Mouse (Mus musculus) forebrain, embryonic 12.5 days (tissue): Measurements from ENCODE around the gene Lbhd2. TPM values are rescaled to one million over a fixed set of nuclear protein-coding genes. Genes with fewer than 3 reads are reported as not detected.

Experiments used
- ATAC-seq: fragments of 200-750 bp; cut with Nextera tagmentation; 2 replicates; pipeline ENCODE4 v1.8.0; 2017; ENCODE audit warnings: moderate TSS enrichment; ENCODE audit not compliant: low FRiP score
- H3K27ac ChIP-seq: fragments of 300-500 bp; sonication (generic); 2 replicates; pipeline ENCODE4 v1.5.1; 2016; ENCODE audit warnings: mild to moderate bottlenecking
- H3K27me3 ChIP-seq: fragments of 300-500 bp; sonication (generic); 2 replicates; pipeline ENCODE4 v1.6.1; 2016; ENCODE audit warnings: mild to moderate bottlenecking
- H3K36me3 ChIP-seq: fragments of 300-500 bp; sonication (generic); replicated peaks from 2 replicates; pipeline ENCODE4 v1.6.1; 2016; ENCODE audit warnings: mild to moderate bottlenecking
- H3K4me1 ChIP-seq: fragments of 300-500 bp; sonication (generic); 2 replicates; pipeline ENCODE4 v1.6.1; 2016
- H3K4me2 ChIP-seq: fragments of 300-500 bp; sonication (generic); 2 replicates; pipeline ENCODE4 v1.6.1; 2016; ENCODE audit warnings: mild to moderate bottlenecking, moderate library complexity
- H3K4me3 ChIP-seq: fragments of 300-500 bp; sonication (generic); replicated peaks from 2 replicates; pipeline ENCODE4 v1.5.1; 2016; ENCODE audit warnings: mild to moderate bottlenecking
- H3K9ac ChIP-seq: fragments of 300-500 bp; sonication (generic); 2 replicates; pipeline ENCODE4 v1.6.1; 2016; ENCODE audit warnings: mild to moderate bottlenecking
- H3K9me3 ChIP-seq: fragments of 300-500 bp; sonication (generic); 2 replicates; pipeline ENCODE4 v1.6.1; 2016
- WGBS: fragments of 180-500 bp; shearing (Covaris S2); methylation state at CpG from one replicate; pipeline ENCODE4 v1.1.7; 2016; 5-methylcytosine and 5-hydroxymethylcytosine counted together
- polyA plus RNA-seq: library from polyadenylated mRNA; unstranded; fragments of >200 nt; fragmentation: Nextera tagmentation; extraction: Ambion mirVana; gene quantifications from 2 replicates; pipeline ENCODE4 v1.2.1, GENCODE M21; 2016

Gene Lbhd2
- polyA plus RNA-seq, 1 experiment from 2014 or later: 0.51 TPM

GRCm38 (mm10) chr12:111446745-111447144, 40.1 kb downstream of the Lbhd2 start:
- H3K9ac ChIP-seq: no peak overlapping the region
- H3K27me3 ChIP-seq: peaks cover 100% of the 10 kb centered on the region
- no peak overlapping the region for H3K4me2 ChIP-seq
- no peak for ATAC-seq
- no peaks in the 10 kb centered on the region for H3K9me3 ChIP-seq
- no peak overlapping the region for H3K4me3 ChIP-seq
- no peaks in the 10 kb centered on the region for H3K36me3 ChIP-seq
- H3K27ac ChIP-seq: no peak overlapping the region
- H3K4me1 ChIP-seq: peaks cover 24% of the 10 kb centered on the region
- 12% methylated on average over 5 of the region's 5 CpGs for WGBS

- ATAC-seq: no peak
- H3K27me3 ChIP-seq: peaks cover 100% of the 10 kb centered on the region
- no peak overlapping the region for H3K27ac ChIP-seq
- 8% methylated on average over 9 of the region's 9 CpGs for WGBS
- no peaks in the 10 kb centered on the region for H3K36me3 ChIP-seq
- H3K4me3 ChIP-seq: no peak overlapping the region
- peaks cover 18% of the 10 kb centered on the region for H3K4me1 ChIP-seq
- H3K9ac ChIP-seq: no peak overlapping the region
- H3K4me2 ChIP-seq: no peak overlapping the region
- H3K9me3 ChIP-seq: no peaks in the 10 kb centered on the region
These were observed 40.7 kb downstream of the Lbhd2 start for GRCm38 (mm10) chr12:111447350-111447749.

- no peaks in the 10 kb centered on the region for H3K36me3 ChIP-seq
- WGBS: 12% methylated on average over 22 of the region's 22 CpGs
- peaks cover 94% of the 10 kb centered on the region for H3K27me3 ChIP-seq
- ATAC-seq: no peak
- peaks cover 10% of the 10 kb centered on the region for H3K4me1 ChIP-seq
- no peak overlapping the region for H3K27ac ChIP-seq
- H3K4me3 ChIP-seq: no peak overlapping the region
- H3K9ac ChIP-seq: no peak overlapping the region
- H3K4me2 ChIP-seq: no peak overlapping the region
- H3K9me3 ChIP-seq: no peaks in the 10 kb centered on the region
These were observed 41.5 kb downstream of the Lbhd2 start for GRCm38 (mm10) chr12:111447898-111448760.

GRCm38 (mm10) chr12:111448931-111449705, 42.5 kb downstream of the Lbhd2 start:
- no peaks in the 10 kb centered on the region for H3K9me3 ChIP-seq
- peaks cover 10% of the 10 kb centered on the region for H3K4me1 ChIP-seq
- no peak overlapping the region for H3K4me3 ChIP-seq
- 16% methylated on average over 13 of the region's 14 CpGs for WGBS
- H3K36me3 ChIP-seq: no peaks in the 10 kb centered on the region
- H3K4me2 ChIP-seq: no peak overlapping the region
- peaks cover 93% of the 10 kb centered on the region for H3K27me3 ChIP-seq
- H3K9ac ChIP-seq: no peak overlapping the region
- H3K27ac ChIP-seq: no peak overlapping the region
- no peak for ATAC-seq

GRCm38 (mm10) chr12:111450359-111450758, 43.8 kb downstream of the Lbhd2 start:
- Histone ChIP-seq H3K4me1 (peaks cover 10% of the 10 kb centered on the region), H3K27me3 (peaks cover 85% of the 10 kb centered on the region), H3K9me3 (no peaks in the 10 kb centered on the region), H3K36me3 (no peaks in the 10 kb centered on the region), H3K27ac (no peak overlapping the region), H3K4me2 (no peak overlapping the region), H3K9ac (no peak overlapping the region), H3K4me3 (no peak overlapping the region)
- ATAC-seq: no peak
- WGBS: 40% methylated on average over 6 of the region's 6 CpGs

- no peak overlapping the region for H3K9ac ChIP-seq
- H3K9me3 ChIP-seq: no peaks in the 10 kb centered on the region
- no peak for ATAC-seq
- H3K4me2 ChIP-seq: no peak overlapping the region
- no peak overlapping the region for H3K4me3 ChIP-seq
- peaks cover 85% of the 10 kb centered on the region for H3K27me3 ChIP-seq
- 82% methylated on average over 7 of the region's 7 CpGs for WGBS
- peaks cover 2% of the 10 kb centered on the region; the same call in 1 of the 2 replicates for H3K4me1 ChIP-seq
- H3K27ac ChIP-seq: no peak overlapping the region
- H3K36me3 ChIP-seq: no peaks in the 10 kb centered on the region
These were observed 45.0 kb downstream of the Lbhd2 start for GRCm38 (mm10) chr12:111451561-111451960.

GRCm38 (mm10) chr12:111454021-111454420, 47.4 kb downstream of the Lbhd2 start:
- WGBS: 44% methylated on average over 4 of the region's 4 CpGs
- Histone ChIP-seq H3K9ac (no peak overlapping the region), H3K4me1 (no peaks in the 10 kb centered on the region), H3K27ac (no peak overlapping the region), H3K4me3 (no peak overlapping the region), H3K36me3 (no peaks in the 10 kb centered on the region), H3K9me3 (no peaks in the 10 kb centered on the region), H3K4me2 (no peak overlapping the region), H3K27me3 (peaks cover 81% of the 10 kb centered on the region)
- no peak for ATAC-seq

GRCm38 (mm10) chr12:111454543-111455280, 48.1 kb downstream of the Lbhd2 start:
- Histone ChIP-seq H3K36me3 (no peaks in the 10 kb centered on the region), H3K4me2 (no peak overlapping the region), H3K27me3 (peaks cover 76% of the 10 kb centered on the region), H3K27ac (no peak overlapping the region), H3K9me3 (no peaks in the 10 kb centered on the region), H3K9ac (no peak overlapping the region), H3K4me1 (no peaks in the 10 kb centered on the region), H3K4me3 (no peak overlapping the region)
- ATAC-seq: no peak
- WGBS: 62% methylated on average over 10 of the region's 10 CpGs

- H3K4me2 ChIP-seq: no peak overlapping the region
- 68% methylated on average over 12 of the region's 12 CpGs for WGBS
- H3K4me1 ChIP-seq: no peaks in the 10 kb centered on the region
- no peaks in the 10 kb centered on the region for H3K9me3 ChIP-seq
- no peaks in the 10 kb centered on the region for H3K36me3 ChIP-seq
- no peak overlapping the region for H3K4me3 ChIP-seq
- H3K27me3 ChIP-seq: peaks cover 76% of the 10 kb centered on the region
- H3K9ac ChIP-seq: no peak overlapping the region
- H3K27ac ChIP-seq: no peak overlapping the region
- ATAC-seq: no peak
These were observed 48.8 kb downstream of the Lbhd2 start for GRCm38 (mm10) chr12:111455311-111455846.

- H3K9me3 ChIP-seq: no peaks in the 10 kb centered on the region
- no peak for ATAC-seq
- 52% methylated on average over 8 of the region's 8 CpGs for WGBS
These were observed 49.3 kb downstream of the Lbhd2 start for GRCm38 (mm10) chr12:111455860-111456259.

GRCm38 (mm10) chr12:111457742-111458141, 51.1 kb downstream of the Lbhd2 start:
- 88% methylated on average over 1 of the region's 1 CpGs for WGBS

More at GRCm38 (mm10) chr12:111455860-111456259, 49.3 kb downstream of the Lbhd2 start:
- Histone ChIP-seq H3K9ac (no peak overlapping the region), H3K27me3 (peaks cover 76% of the 10 kb centered on the region), H3K4me2 (no peak overlapping the region), H3K4me3 (no peak overlapping the region), H3K36me3 (no peaks in the 10 kb centered on the region), H3K4me1 (no peaks in the 10 kb centered on the region), H3K27ac (no peak overlapping the region)

More at GRCm38 (mm10) chr12:111457742-111458141, 51.1 kb downstream of the Lbhd2 start:
- Histone ChIP-seq H3K4me2 (no peak overlapping the region), H3K9me3 (no peaks in the 10 kb centered on the region), H3K4me1 (no peaks in the 10 kb centered on the region), H3K27me3 (peaks cover 61% of the 10 kb centered on the region), H3K27ac (no peak overlapping the region), H3K4me3 (no peak overlapping the region), H3K36me3 (no peaks in the 10 kb centered on the region), H3K9ac (no peak overlapping the region)
- no peak for ATAC-seq
